ENCODE assay signal across 8 mouse cellular contexts in genomic region chr4:138464667-138465353, GRCm38 (mm10). TPM values are rescaled to one million over a fixed set of nuclear protein-coding genes. Genes with fewer than 3 reads are reported as not detected.
DNase-seq lines count a peak whose midpoint lies in the region; ATAC-seq and TF ChIP-seq lines count a peak whose summit lies in the region.

No protein-coding gene starts in this region.

- no peaks in the 10 kb centered on the region for H3K27me3 ChIP-seq in forebrain, postnatal 0 days (ENCODE audit: insufficient read depth, low read length)
- peaks cover 23% of the 10 kb centered on the region for H3K27me3 ChIP-seq in midbrain, embryonic 12.5 days

- H3K9me3 ChIP-seq in forebrain, postnatal 0 days (ENCODE audit: low read length) = no peaks in the 10 kb centered on the region
- H3K9me3 ChIP-seq in midbrain, embryonic 12.5 days = no peaks in the 10 kb centered on the region

- H3K4me2 ChIP-seq in forebrain, postnatal 0 days (ENCODE audit: low read depth) = peak overlapping the region; percentile 21; the same call in 1 of the 2 replicates
- peak overlapping the region; percentile 45 for H3K4me2 ChIP-seq in midbrain, embryonic 12.5 days (replicated peaks)

- no peak overlapping the region for H3K9ac ChIP-seq in forebrain, postnatal 0 days
- H3K9ac ChIP-seq in midbrain, embryonic 12.5 days (replicated peaks) = peak overlapping the region; percentile 43

- H3K27ac ChIP-seq in forebrain, postnatal 0 days (ENCODE audit: low read depth, low read length) = peak overlapping the region; percentile 42; the same call in 1 of the 2 replicates
- H3K27ac ChIP-seq in midbrain, embryonic 12.5 days (replicated peaks) = peak overlapping the region; percentile 93

- no peak overlapping the region for H3K4me3 ChIP-seq in forebrain, postnatal 0 days (ENCODE audit: low read depth, low read length)
- H3K4me3 ChIP-seq in midbrain, embryonic 12.5 days = no peak overlapping the region; the same call in 1 of the 2 replicates

- ATAC-seq in CD4-positive, CD25-positive, alpha-beta regulatory T cell, adult 4 months = no peak
- ATAC-seq in forebrain, postnatal 0 days = peak; percentile 64
- peak; percentile 39 to 62; a peak in 3 of 4 replicates for ATAC-seq in hematopoietic stem cell, adult 5-6 weeks (replicated peaks in 1 of 2; ENCODE audit: insufficient read depth in 1 of 2, low FRiP score in 2 of 2, low TSS enrichment in 1 of 2, low read depth in 1 of 2, poor library complexity in 2 of 2, severe bottlenecking in 2 of 2)
- ATAC-seq in midbrain, embryonic 12.5 days (ENCODE audit: low FRiP score, low read depth) = peak; percentile 77

- no peaks in the 10 kb centered on the region; the same call in 1 of the 2 replicates for H3K36me3 ChIP-seq in forebrain, postnatal 0 days (ENCODE audit: insufficient read depth)
- H3K36me3 ChIP-seq in midbrain, embryonic 12.5 days = no peaks in the 10 kb centered on the region

- WGBS in forebrain, postnatal 0 days = 5% methylated on average over 18 of the region's 22 CpGs
- WGBS in midbrain, embryonic 12.5 days = 1% methylated on average over 20 of the region's 22 CpGs

- DNase-seq in CD4-positive, CD25-positive, alpha-beta regulatory T cell, adult 2 months (ENCODE audit: low read depth, low spot score) = peak; percentile 38
- DNase-seq in adrenal gland, adult 2 months = peak; percentile 86
- DNase-seq in forebrain, postnatal 0 days = peak; percentile 58
- DNase-seq in left cerebral cortex, postnatal 4 days = peak; percentile 87
- DNase-seq in testis, postnatal 14 days (ENCODE audit: low spot score) = peak; percentile 78

- H3K4me1 ChIP-seq in forebrain, postnatal 0 days (ENCODE audit: insufficient read depth) = peaks cover 26% of the 10 kb centered on the region
- peaks cover 43% of the 10 kb centered on the region for H3K4me1 ChIP-seq in midbrain, embryonic 12.5 days

- intact Hi-C loops in left cerebral cortex, postnatal 4 days (cut with DNase I) = loop anchor here (5.0 kb wide), 1 partner anchor 37 kb away; no protein-coding TSS in a partner anchor

- TF ChIP-seq CTCF in forebrain, postnatal 0 days (IDR thresholded peaks at IDR 0.05; ENCODE audit: low read depth) = no peak

RNA-seq across cellular contexts. Expression of gene Camk2n1, which starts 10.7 kb away (rescaled TPM):
- polyA plus RNA-seq in CD4-positive, CD25-positive, alpha-beta regulatory T cell, adult 4 months (2017; shearing (Covaris generic)) = 1 to 10 TPM in 1 of 2 experiments, under 1 TPM in 1; 0.95 to 1.2 TPM
- 10 to 100 TPM; 24.4 to 26.4 TPM for total RNA-seq in adrenal gland, adult 2 months (2021)
- 30.9 and 69.4 TPM in 2 replicates for polyA plus RNA-seq in adrenal gland, adult 2 months (2012; rRNA removed)
- total RNA-seq in forebrain, postnatal 0 days (2014; rRNA removed) = 45.9 and 48.3 TPM in 2 replicates
- 17.1 and 21.4 TPM in 2 replicates for polyA plus RNA-seq in forebrain, postnatal 0 days (2015; fragmentation: Nextera tagmentation; extraction: Ambion mirVana)
- total RNA-seq in hematopoietic stem cell, adult 5-6 weeks (2017) = 0.13 and 0.60 TPM in 2 replicates
- 100 to 1,000 TPM; 106 to 110 TPM for total RNA-seq in left cerebral cortex, postnatal 4 days (2021)
- 9.0 and 9.8 TPM in 2 replicates for polyA plus RNA-seq in midbrain, embryonic 12.5 days (2016; fragmentation: Nextera tagmentation; extraction: Ambion mirVana)

RNA-seq across cellular contexts. Expression of gene Mul1, which starts 30.3 kb away (rescaled TPM):
- 10 to 100 TPM; 12.2 to 16.9 TPM for polyA plus RNA-seq in CD4-positive, CD25-positive, alpha-beta regulatory T cell, adult 4 months (2017; shearing (Covaris generic))
- total RNA-seq in adrenal gland, adult 2 months (2021) = 10 to 100 TPM; 45.1 to 61.0 TPM
- polyA plus RNA-seq in adrenal gland, adult 2 months (2012; rRNA removed) = 20.4 and 26.9 TPM in 2 replicates
- total RNA-seq in forebrain, postnatal 0 days (2014; rRNA removed) = 30.1 and 32.4 TPM in 2 replicates
- polyA plus RNA-seq in forebrain, postnatal 0 days (2015; fragmentation: Nextera tagmentation; extraction: Ambion mirVana) = 13.5 and 19.4 TPM in 2 replicates
- total RNA-seq in hematopoietic stem cell, adult 5-6 weeks (2017) = 6.3 and 10.1 TPM in 2 replicates
- total RNA-seq in left cerebral cortex, postnatal 4 days (2021) = 10 to 100 TPM; 35.4 to 35.8 TPM
- polyA plus RNA-seq in midbrain, embryonic 12.5 days (2016; fragmentation: Nextera tagmentation; extraction: Ambion mirVana) = 16.0 and 17.5 TPM in 2 replicates

Comparison
In these comparisons a context has a peak if more than half of its experiments do, and no peak if none do; other contexts are left out.
1. RNA of gene Camk2n1, which starts 10.7 kb away (total RNA-seq): 106 to 110 TPM in left cerebral cortex, postnatal 4 days, 45.9 to 48.3 TPM in forebrain, postnatal 0 days and 24.4 to 26.4 TPM in adrenal gland, adult 2 months; 0.13 to 0.60 TPM in hematopoietic stem cell, adult 5-6 weeks; every median in the first group is over 10 times any median in the second.
2. Peak in every context shown above with its lines, with median percentiles within 50 percentile points of each other: DNase-seq.